Mouse (Mus musculus) kidney, postnatal 0 days (tissue): Measurements from ENCODE around the gene Psmc3. TPM values are rescaled to one million over a fixed set of nuclear protein-coding genes. Genes with fewer than 3 reads are reported as not detected.
"Not testable (repeated sequence)": the region's sequence is repeated elsewhere in the genome, so short reads cannot be mapped to it uniquely, and the experiment has no call there.

Source experiments
- ATAC-seq: fragments of 200-750 bp; cut with Nextera tagmentation; replicated peaks from 2 replicates; pipeline ENCODE4 v1.8.0; 2017; ENCODE audit warnings: low read depth, moderate number of reproducible peaks, moderate TSS enrichment, moderate library complexity; ENCODE audit not compliant: low FRiP score
- DNase-seq: peaks from one replicate; pipeline ENCODE4 v3.0.0-alpha.2; 2016; ENCODE audit warnings: low spot score
- H3K27ac ChIP-seq: fragments of 300-500 bp; sonication (generic); 2 replicates; pipeline ENCODE4 v1.5.1; 2014; ENCODE audit warnings: mild to moderate bottlenecking
- H3K27me3 ChIP-seq: fragments of 300-500 bp; sonication (generic); 2 replicates; pipeline ENCODE4 v1.6.1; 2014; ENCODE audit warnings: low read length, mixed read lengths; ENCODE audit not compliant: insufficient read depth
- H3K36me3 ChIP-seq: fragments of 300-500 bp; sonication (generic); 2 replicates; pipeline ENCODE4 v1.6.1; 2014; ENCODE audit warnings: low read length, mixed read lengths; ENCODE audit not compliant: insufficient read depth
- H3K4me1 ChIP-seq: fragments of 300-500 bp; sonication (generic); replicated peaks from 2 replicates; pipeline ENCODE4 v1.6.1; 2014; ENCODE audit warnings: antibody characterized with exemption, low read length, mixed read lengths; ENCODE audit not compliant: insufficient read depth
- H3K4me2 ChIP-seq: fragments of 300-500 bp; sonication (generic); 2 replicates; pipeline ENCODE4 v1.6.1; 2014; ENCODE audit warnings: mild to moderate bottlenecking, low read length, moderate library complexity, mixed read lengths
- H3K4me3 ChIP-seq: fragments of 300-500 bp; sonication (generic); replicated peaks from 2 replicates; pipeline ENCODE4 v1.5.1; 2014; ENCODE audit warnings: low read depth, low read length
- H3K9ac ChIP-seq: fragments of 300-500 bp; sonication (generic); 2 replicates; pipeline ENCODE4 v1.6.1; 2014; ENCODE audit warnings: low read depth, low read length
- H3K9me3 ChIP-seq: fragments of 300-500 bp; sonication (generic); replicated peaks from 2 replicates; pipeline ENCODE4 v1.6.1; 2016; ENCODE audit warnings: low read length, inconsistent platforms, mixed read lengths
- CTCF ChIP-seq: IDR thresholded peaks from 2 replicates; pipeline ENCODE4 v1.5.1; 2016; ENCODE audit warnings: antibody characterized with exemption, low read depth, mild to moderate bottlenecking, moderate library complexity
- WGBS: fragments of 180-500 bp; shearing (Covaris S2); extraction: QIAGEN DNeasy Blood & Tissue Kit; methylation state at CpG from one replicate; pipeline ENCODE4 v1.1.7; 2014; 5-methylcytosine and 5-hydroxymethylcytosine counted together
- polyA plus RNA-seq: library from polyadenylated mRNA; unstranded; fragments of >200 nt; fragmentation: Nextera tagmentation; extraction: Ambion mirVana; gene quantifications from 2 replicates; pipeline ENCODE4 v1.2.1, GENCODE M21; 2015

The Psmc3 gene
- polyA plus RNA-seq, 1 experiment from 2014 or later, result 287 TPM

- Histone ChIP-seq H3K4me1 (no peaks in the 10 kb centered on the region; the same call in 1 of the 2 replicates), H3K36me3 (no peaks in the 10 kb centered on the region), H3K9ac (no peak overlapping the region), H3K9me3 (no peaks in the 10 kb centered on the region), H3K4me3 (no peak overlapping the region), H3K4me2 (no peak overlapping the region), H3K27ac (no peak overlapping the region), H3K27me3 (no peaks in the 10 kb centered on the region)
- TF ChIP-seq CTCF, result peak; percentile 55
- ATAC-seq (no peak), DNase-seq (peak; percentile 37)
- 21% methylated on average over 3 of the region's 3 CpGs for WGBS
These were observed 20.8 kb upstream of the Psmc3 start for GRCm38 (mm10) chr2:91033000-91033399.

GRCm38 (mm10) chr2:91035385-91035784 lies 18.4 kb upstream of the Psmc3 start, which contains the start of gene Rapsn:
Rapsn (plus strand) TSS chr2:91035620.
- 51% methylated on average over 9 of the region's 9 CpGs for WGBS
- TF ChIP-seq CTCF, result no peak
- DNase-seq (peak; percentile 16), ATAC-seq (peak; percentile 59)
- Histone ChIP-seq H3K27ac (no peak within 1 kb of the TSS), H3K9me3 (no peaks in the 10 kb centered on the region), H3K4me3 (no peak within 1 kb of the TSS), H3K4me1 (no peaks in the 10 kb centered on the region; the same call in 1 of the 2 replicates), H3K36me3 (no peaks in the 10 kb centered on the region), H3K4me2 (no peak within 1 kb of the TSS), H3K9ac (no peak within 1 kb of the TSS), H3K27me3 (no peaks in the 10 kb centered on the region)

- no peak overlapping the region for H3K9ac ChIP-seq
- H3K27ac ChIP-seq, result no peak overlapping the region
- WGBS, result 77% methylated on average over 8 of the region's 8 CpGs
- no peak for TF ChIP-seq CTCF
- H3K4me1 ChIP-seq, result peaks cover 3% of the 10 kb centered on the region; the same call in 1 of the 2 replicates
- no peaks in the 10 kb centered on the region for H3K27me3 ChIP-seq
- H3K4me2 ChIP-seq, result no peak overlapping the region
- no peak overlapping the region for H3K4me3 ChIP-seq
- no peaks in the 10 kb centered on the region for H3K9me3 ChIP-seq
- ATAC-seq (no peak), DNase-seq (no peak)
- no peaks in the 10 kb centered on the region for H3K36me3 ChIP-seq
These were observed 12.0 kb upstream of the Psmc3 start for GRCm38 (mm10) chr2:91041786-91042185.

- Histone ChIP-seq H3K36me3 (no peaks in the 10 kb centered on the region), H3K27me3 (no peaks in the 10 kb centered on the region), H3K9me3 (no peaks in the 10 kb centered on the region), H3K4me1 (peaks cover 5% of the 10 kb centered on the region; the same call in 1 of the 2 replicates), H3K4me3 (no peak overlapping the region), H3K27ac (no peak overlapping the region), H3K9ac (no peak overlapping the region), H3K4me2 (no peak overlapping the region)
- WGBS, result 66% methylated on average over 21 of the region's 21 CpGs
- peak; percentile 15; the same call in 1 of the 2 replicates for ATAC-seq
- no peak for TF ChIP-seq CTCF
- DNase-seq, result no peak
These were observed 11.0 kb upstream of the Psmc3 start for GRCm38 (mm10) chr2:91042651-91043398.

GRCm38 (mm10) chr2:91044727-91045126 lies 9.1 kb upstream of the Psmc3 start:
- H3K4me3 ChIP-seq, result no peak overlapping the region
- H3K4me2 ChIP-seq, result no peak overlapping the region
- 74% methylated on average over 13 of the region's 13 CpGs for WGBS
- ATAC-seq (no peak), DNase-seq (no peak)
- TF ChIP-seq CTCF, result no peak
- H3K36me3 ChIP-seq, result no peaks in the 10 kb centered on the region
- no peak overlapping the region for H3K9ac ChIP-seq
- H3K9me3 ChIP-seq, result no peaks in the 10 kb centered on the region
- peaks cover 5% of the 10 kb centered on the region; the same call in 1 of the 2 replicates for H3K4me1 ChIP-seq
- no peak overlapping the region for H3K27ac ChIP-seq
- no peaks in the 10 kb centered on the region for H3K27me3 ChIP-seq

- H3K4me1 ChIP-seq, H3K36me3 ChIP-seq, H3K27me3 ChIP-seq, H3K4me3 ChIP-seq, DNase-seq, H3K9ac ChIP-seq, H3K4me2 ChIP-seq, H3K9me3 ChIP-seq, ATAC-seq, H3K27ac ChIP-seq: not testable (repeated sequence)
- 75% methylated on average over 1 of the region's 1 CpGs for WGBS
These were observed 8.0 kb upstream of the Psmc3 start for GRCm38 (mm10) chr2:91045805-91046204.
